Mouse (Mus musculus) c-Kit-positive CD71-positive TER-119-positive erythroid progenitor cells, embryonic 14.5 days (primary cell): ENCODE measurements around the gene Zfp781.
"Not testable (repeated sequence)": the region's sequence is repeated elsewhere in the genome, so short reads cannot be mapped to it uniquely, and the experiment has no call there.

Experiments used
- DNase-seq: peaks from one replicate; pipeline ENCODE4 v3.0.0-alpha.2; 2013; ENCODE audit warnings: low spot score

Zfp781 gene

DNA sequence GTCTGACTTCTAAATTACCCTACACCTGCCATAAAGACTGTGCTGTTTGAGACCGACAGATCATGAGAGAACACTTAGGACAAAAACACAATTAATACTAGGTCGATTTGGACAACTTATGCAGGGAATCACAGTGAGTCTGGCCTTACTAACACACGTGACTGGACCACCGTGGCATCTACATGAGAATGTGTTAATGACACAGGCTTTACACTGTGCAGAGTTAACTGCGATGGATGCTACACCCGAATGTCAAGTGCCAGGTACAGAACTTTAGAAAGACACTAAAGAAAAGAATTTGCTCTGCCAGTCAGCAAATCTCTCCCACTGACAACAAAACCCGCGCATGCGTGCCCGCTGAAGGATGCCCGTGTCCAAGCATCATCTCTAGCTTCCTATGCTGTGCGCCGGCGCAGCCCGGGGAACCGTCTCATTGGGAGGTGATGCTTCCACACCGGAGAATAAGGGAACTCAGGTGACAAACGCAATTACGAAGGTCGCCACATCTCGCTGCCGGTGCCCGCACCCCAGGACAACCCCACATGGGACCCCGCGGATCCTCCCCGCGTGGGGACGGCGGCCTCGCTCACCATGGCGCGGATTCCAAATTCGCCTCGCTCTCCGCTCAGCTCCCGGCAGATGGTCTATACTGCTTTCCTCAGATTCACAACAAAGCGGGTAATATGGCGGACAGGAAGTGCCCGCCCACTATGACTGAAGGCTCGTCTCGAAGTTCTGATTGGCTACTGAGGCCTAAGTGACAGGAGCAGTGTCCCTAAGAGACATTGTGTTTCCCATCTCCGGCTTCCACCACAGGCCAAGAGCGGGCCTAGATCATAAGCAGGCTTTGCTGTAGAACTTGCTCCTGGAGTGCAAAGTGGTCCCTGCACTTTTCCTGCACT is at the start of gene Zfp781:
TSS of gene Zfp781 (minus strand) at position 639 of the 902 bp plus-strand sequence.
- not testable (repeated sequence) for DNase-seq

DNA sequence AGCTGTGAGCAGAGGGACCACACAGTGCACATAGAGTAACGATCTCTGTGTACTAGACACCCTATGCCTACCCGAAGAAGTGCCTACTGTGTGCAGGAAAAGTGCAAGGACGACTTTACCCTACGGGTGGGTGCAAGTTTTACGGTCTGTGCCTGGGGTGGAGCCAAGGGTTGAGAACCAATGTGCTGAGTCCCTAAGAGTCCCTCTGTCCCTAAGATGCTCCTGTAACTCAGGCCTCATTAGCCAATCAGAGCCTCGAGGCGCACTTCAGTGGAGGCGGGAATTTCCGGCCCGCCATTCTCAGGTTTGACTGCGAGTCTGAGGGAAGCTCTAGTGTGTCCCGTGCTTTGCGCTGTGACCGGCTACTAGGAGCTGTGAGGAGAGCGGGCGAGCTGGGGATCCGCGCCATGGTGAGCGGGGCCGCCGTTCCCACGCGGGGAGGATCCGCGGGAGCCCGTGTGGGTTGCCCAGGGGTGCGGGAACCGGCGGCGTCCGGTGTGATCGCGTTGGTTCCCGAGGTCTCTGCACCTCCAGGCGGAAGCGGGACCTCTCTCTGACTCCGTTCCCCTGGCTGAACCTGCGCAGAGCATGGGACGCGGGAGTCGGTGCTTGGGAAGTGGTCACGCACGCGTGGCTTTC is 48.2 kb upstream of the Zfp781 start:
- not testable (repeated sequence) for DNase-seq

DNA sequence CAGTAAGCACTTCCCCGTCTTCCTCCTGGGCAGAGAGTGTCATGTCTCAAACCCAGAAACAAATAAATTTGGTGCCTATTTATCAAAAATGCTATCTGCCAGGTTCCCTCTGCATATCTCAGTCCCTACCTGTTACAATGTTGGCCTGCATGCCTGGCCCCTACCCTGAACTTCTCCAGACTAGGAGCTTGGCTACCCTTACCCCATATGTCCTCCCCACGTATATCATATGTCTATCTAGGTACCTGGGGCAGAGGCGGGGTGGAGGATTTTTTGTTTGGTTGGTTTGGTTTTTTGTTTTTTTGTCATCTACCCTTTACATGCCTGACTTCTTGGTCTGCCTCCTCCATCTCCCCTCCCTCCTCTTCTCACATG is 451 bp upstream of the Zfp781 start:
- not testable (repeated sequence) for DNase-seq

DNA sequence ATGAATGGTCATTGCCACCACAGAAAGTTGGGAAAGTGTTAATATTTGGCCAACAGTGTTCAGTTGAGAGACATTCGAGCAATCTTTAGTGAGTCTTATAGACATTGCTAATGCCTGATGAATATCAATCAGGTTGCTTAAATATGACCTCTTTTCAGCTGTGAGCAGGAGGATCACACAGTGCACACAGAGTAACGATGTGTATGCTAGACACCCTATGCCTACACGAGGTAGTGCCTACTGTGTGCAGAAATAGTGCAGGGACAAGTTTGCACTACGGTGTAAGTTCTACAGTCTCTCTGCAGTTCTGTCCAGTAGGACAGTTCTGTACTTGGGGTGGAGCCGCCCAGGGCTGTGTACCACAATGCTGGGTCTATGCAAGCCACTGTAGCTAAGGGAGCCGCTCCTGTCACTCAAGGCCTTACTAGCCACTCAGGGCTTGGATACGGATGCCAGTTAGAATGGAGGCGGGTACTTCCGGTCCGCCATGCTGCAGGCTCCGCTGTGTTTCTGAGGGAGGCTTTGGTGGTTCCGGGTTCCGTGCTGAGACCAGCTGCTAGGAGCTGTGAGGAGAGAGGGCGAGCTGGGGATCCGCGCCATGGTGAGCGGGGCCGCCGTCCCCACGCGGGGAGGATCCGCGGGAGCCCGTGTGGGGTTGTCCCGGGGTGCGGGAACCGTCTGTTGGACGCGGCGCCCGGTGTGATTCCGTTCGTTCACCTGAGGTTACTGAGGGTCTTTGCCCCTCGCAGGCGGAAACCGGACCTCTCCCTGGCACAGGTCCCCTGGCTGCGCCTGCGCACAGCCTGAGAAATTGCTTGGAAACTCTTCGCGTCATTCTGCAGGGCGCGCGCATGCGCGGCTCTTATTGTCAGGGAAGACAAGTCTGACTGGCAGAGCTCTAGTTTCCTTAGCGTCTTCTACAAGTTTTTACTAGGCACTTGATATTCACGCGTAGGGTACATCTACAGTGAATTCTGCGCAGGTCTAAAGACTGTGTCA is 66.6 kb downstream of the Zfp781 start, which contains the start of gene Gm32687:
TSS of gene Gm32687 (plus strand) at position 526 of the 999 bp plus-strand sequence.
- DNase-seq: not testable (repeated sequence)
